Mouse (Mus musculus): ENCODE results near the gene Gm45062. TPM values are rescaled to one million over a fixed set of nuclear protein-coding genes. Genes with fewer than 3 reads are reported as not detected.

Gm45062 gene
- polyA plus RNA-seq, 1 experiment = not detected

- whole genome bisulfite sequencing = 94% methylated on average over 8 of the region's 8 CpGs
- TF ChIP-seq POLR2A (IDR thresholded peaks at IDR 0.05; ENCODE audit: low read depth, low read length) (no peak), CTCF (IDR thresholded peaks at IDR 0.05; ENCODE audit: extremely low read depth, insufficient read depth, insufficient read length, insufficient replicate concordance) (no peak)
- Histone ChIP-seq H3K4me3 (ENCODE audit: extremely low read depth, insufficient read depth, insufficient read length) (no peak overlapping the region), H3K4me1 (ENCODE audit: control insufficient read depth, insufficient read depth, insufficient read length) (no peaks in the 10 kb centered on the region), H3K36me3 (ENCODE audit: control insufficient read depth, insufficient read depth, low read length) (no peaks in the 10 kb centered on the region), H3K27me3 (ENCODE audit: control insufficient read depth, insufficient read depth, low read length) (no peaks in the 10 kb centered on the region), H3K27ac (ENCODE audit: insufficient read depth, low read length) (no peak overlapping the region)
- no peak for DNase-seq (ENCODE audit: low read depth in 1 of 2, low spot score in 2 of 2)
These were observed 157.7 kb downstream of the Gm45062 start for GRCm38 (mm10) chr6:8416802-8417569.

- Histone ChIP-seq H3K4me1 (ENCODE audit: control insufficient read depth, insufficient read depth, insufficient read length) (no peaks in the 10 kb centered on the region), H3K4me3 (ENCODE audit: extremely low read depth, insufficient read depth, insufficient read length) (no peak overlapping the region), H3K27ac (ENCODE audit: insufficient read depth, low read length) (no peak overlapping the region), H3K36me3 (ENCODE audit: control insufficient read depth, insufficient read depth, low read length) (no peaks in the 10 kb centered on the region), H3K27me3 (ENCODE audit: control insufficient read depth, insufficient read depth, low read length) (no peaks in the 10 kb centered on the region)
- WGBS = 57% methylated on average over 4 of the region's 4 CpGs
- no peak for TF ChIP-seq POLR2A (IDR thresholded peaks at IDR 0.05; ENCODE audit: low read depth, low read length)
- no peak for TF ChIP-seq CTCF (IDR thresholded peaks at IDR 0.05; ENCODE audit: extremely low read depth, insufficient read depth, insufficient read length, insufficient replicate concordance)
- DNase-seq (ENCODE audit: low read depth in 1 of 2, low spot score in 2 of 2) = no peak
These were observed 160.4 kb downstream of the Gm45062 start for GRCm38 (mm10) chr6:8419485-8420186.

- no peak overlapping the region for H3K27ac ChIP-seq (ENCODE audit: insufficient read depth, low read length)
- TF ChIP-seq CTCF (IDR thresholded peaks at IDR 0.05; ENCODE audit: extremely low read depth, insufficient read depth, insufficient read length, insufficient replicate concordance) (no peak), POLR2A (IDR thresholded peaks at IDR 0.05; ENCODE audit: low read depth, low read length) (no peak)
- 97% methylated on average over 1 of the region's 1 CpGs for WGBS
- H3K36me3 ChIP-seq (ENCODE audit: control insufficient read depth, insufficient read depth, low read length) = no peaks in the 10 kb centered on the region
- no peak for DNase-seq (ENCODE audit: low read depth in 1 of 2, low spot score in 2 of 2)
- no peak overlapping the region for H3K4me3 ChIP-seq (ENCODE audit: extremely low read depth, insufficient read depth, insufficient read length)
- H3K27me3 ChIP-seq (ENCODE audit: control insufficient read depth, insufficient read depth, low read length) = no peaks in the 10 kb centered on the region
- no peaks in the 10 kb centered on the region for H3K4me1 ChIP-seq (ENCODE audit: control insufficient read depth, insufficient read depth, insufficient read length)
These were observed 160.9 kb downstream of the Gm45062 start for GRCm38 (mm10) chr6:8420187-8420503.

GRCm38 (mm10) chr6:8421421-8421820 lies 162.2 kb downstream of the Gm45062 start:
- Histone ChIP-seq H3K4me1 (ENCODE audit: control insufficient read depth, insufficient read depth, insufficient read length) (no peaks in the 10 kb centered on the region), H3K27ac (ENCODE audit: insufficient read depth, low read length) (no peak overlapping the region), H3K36me3 (ENCODE audit: control insufficient read depth, insufficient read depth, low read length) (no peaks in the 10 kb centered on the region), H3K4me3 (ENCODE audit: extremely low read depth, insufficient read depth, insufficient read length) (no peak overlapping the region), H3K27me3 (ENCODE audit: control insufficient read depth, insufficient read depth, low read length) (no peaks in the 10 kb centered on the region)
- no peak for TF ChIP-seq POLR2A (IDR thresholded peaks at IDR 0.05; ENCODE audit: low read depth, low read length)
- TF ChIP-seq CTCF (IDR thresholded peaks at IDR 0.05; ENCODE audit: extremely low read depth, insufficient read depth, insufficient read length, insufficient replicate concordance) = no peak
- 87% methylated on average over 5 of the region's 5 CpGs for WGBS
- no peak for DNase-seq (ENCODE audit: low read depth in 1 of 2, low spot score in 2 of 2)

GRCm38 (mm10) chr6:8421959-8422581 lies 162.8 kb downstream of the Gm45062 start:
- TF ChIP-seq POLR2A (IDR thresholded peaks at IDR 0.05; ENCODE audit: low read depth, low read length) = no peak
- TF ChIP-seq CTCF (IDR thresholded peaks at IDR 0.05; ENCODE audit: extremely low read depth, insufficient read depth, insufficient read length, insufficient replicate concordance) = no peak
- no peaks in the 10 kb centered on the region for H3K4me1 ChIP-seq (ENCODE audit: control insufficient read depth, insufficient read depth, insufficient read length)
- no peaks in the 10 kb centered on the region for H3K36me3 ChIP-seq (ENCODE audit: control insufficient read depth, insufficient read depth, low read length)
- 77% methylated on average over 10 of the region's 10 CpGs for WGBS
- no peak for DNase-seq (ENCODE audit: low read depth in 1 of 2, low spot score in 2 of 2)
- no peak overlapping the region for H3K4me3 ChIP-seq (ENCODE audit: extremely low read depth, insufficient read depth, insufficient read length)
- H3K27me3 ChIP-seq (ENCODE audit: control insufficient read depth, insufficient read depth, low read length) = no peaks in the 10 kb centered on the region
- no peak overlapping the region for H3K27ac ChIP-seq (ENCODE audit: insufficient read depth, low read length)

- no peak for TF ChIP-seq POLR2A (IDR thresholded peaks at IDR 0.05; ENCODE audit: low read depth, low read length)
- Histone ChIP-seq H3K27ac (ENCODE audit: insufficient read depth, low read length) (no peak overlapping the region), H3K27me3 (ENCODE audit: control insufficient read depth, insufficient read depth, low read length) (no peaks in the 10 kb centered on the region), H3K4me3 (ENCODE audit: extremely low read depth, insufficient read depth, insufficient read length) (no peak overlapping the region), H3K4me1 (ENCODE audit: control insufficient read depth, insufficient read depth, insufficient read length) (no peaks in the 10 kb centered on the region), H3K36me3 (ENCODE audit: control insufficient read depth, insufficient read depth, low read length) (no peaks in the 10 kb centered on the region)
- no peak for DNase-seq (ENCODE audit: low read depth in 1 of 2, low spot score in 2 of 2)
- WGBS = 93% methylated on average over 2 of the region's 2 CpGs
These were observed 163.9 kb downstream of the Gm45062 start for GRCm38 (mm10) chr6:8423142-8423541.

GRCm38 (mm10) chr6:8427692-8428091 lies 168.4 kb downstream of the Gm45062 start:
- DNase-seq (ENCODE audit: low read depth in 1 of 2, low spot score in 2 of 2) = no peak
- Histone ChIP-seq H3K4me1 (ENCODE audit: control insufficient read depth, insufficient read depth, insufficient read length) (no peaks in the 10 kb centered on the region), H3K27me3 (ENCODE audit: control insufficient read depth, insufficient read depth, low read length) (no peaks in the 10 kb centered on the region), H3K36me3 (ENCODE audit: control insufficient read depth, insufficient read depth, low read length) (no peaks in the 10 kb centered on the region), H3K4me3 (ENCODE audit: extremely low read depth, insufficient read depth, insufficient read length) (no peak overlapping the region), H3K27ac (ENCODE audit: insufficient read depth, low read length) (no peak overlapping the region)
- TF ChIP-seq CTCF (IDR thresholded peaks at IDR 0.05; ENCODE audit: extremely low read depth, insufficient read depth, insufficient read length, insufficient replicate concordance) = no peak
- no peak for TF ChIP-seq POLR2A (IDR thresholded peaks at IDR 0.05; ENCODE audit: low read depth, low read length)
- 53% methylated on average over 5 of the region's 5 CpGs for WGBS

Measured in spleen, adult 2 months (tissue).